In the genomic region with DNA sequence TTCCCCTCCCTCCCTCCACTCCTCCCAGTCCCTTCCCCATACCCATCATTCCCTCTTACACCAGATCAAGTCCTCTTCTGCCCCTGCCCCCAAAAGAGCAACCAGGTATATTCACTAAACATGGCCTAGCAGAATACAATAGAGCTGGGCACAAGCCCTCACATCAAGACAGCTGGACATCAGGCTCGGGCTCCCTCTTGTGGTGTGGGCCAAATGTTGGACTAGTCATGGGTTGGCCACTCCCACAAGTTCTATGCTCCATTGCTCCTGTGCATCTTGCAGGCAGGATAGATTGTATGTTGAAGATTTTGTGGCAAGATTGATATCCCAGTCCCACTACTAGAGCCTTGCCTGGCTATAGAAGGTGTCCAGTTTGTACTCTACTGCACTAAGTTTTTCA, we compare ENCODE assay signal across 25 mouse cellular contexts.
A peak's percentile ranks its signal among the peaks of the same experiment; 100 is the strongest.
DNase-seq lines count a peak whose midpoint lies in the region; ATAC-seq and TF ChIP-seq lines count a peak whose summit lies in the region.
"Had no signal": no experiment of that assay in that cellular context is flagged by ENCODE, and none has a peak within 500 bp of the region (broad histone marks: within the 10 kb centered on the region; RNA-seq: fewer than 3 reads in every experiment).

No protein-coding gene starts in this region.

- no peaks in the 10 kb centered on the region for H3K4me1 ChIP-seq in kidney, adult 2 months (ENCODE audit: control insufficient read depth, insufficient read depth, low read length)
- no peaks in the 10 kb centered on the region for H3K4me1 ChIP-seq in kidney, embryonic 14.5 days (ENCODE audit: control insufficient read depth, insufficient read depth, low read length)
- H3K4me1 ChIP-seq in MEL (ENCODE audit: control insufficient read depth in 1 of 2, insufficient read depth in 2 of 2, low read length in 2 of 2), result no peaks in the 10 kb centered on the region
- H3K4me1 ChIP-seq: embryonic facial prominence, embryonic 12.5 days; forebrain, embryonic 12.5 days; limb, embryonic 10.5 days; megakaryocyte, embryonic 14.5 days; midbrain, embryonic 13.5 days had no signal

- H3K9ac ChIP-seq in kidney, embryonic 14.5 days (ENCODE audit: low read depth, low read length), result no peak overlapping the region
- no peak overlapping the region for H3K9ac ChIP-seq in MEL (ENCODE audit: control insufficient read depth, low read depth, low read length, poor library complexity, severe bottlenecking)
- H3K9ac ChIP-seq: embryonic facial prominence, embryonic 12.5 days; forebrain, embryonic 12.5 days; hindbrain, embryonic 14.5 days; liver, postnatal 0 days; midbrain, embryonic 13.5 days had no signal

- H3K36me3 ChIP-seq in kidney, adult 2 months (ENCODE audit: control insufficient read depth, insufficient read depth, low read length), result no peaks in the 10 kb centered on the region
- H3K36me3 ChIP-seq in kidney, embryonic 14.5 days (ENCODE audit: control insufficient read depth, insufficient read depth, low read length), result no peaks in the 10 kb centered on the region
- H3K36me3 ChIP-seq in MEL (ENCODE audit: control insufficient read depth in 1 of 2, insufficient read depth in 2 of 2, low read length in 2 of 2), result no peaks in the 10 kb centered on the region
- H3K36me3 ChIP-seq: embryonic facial prominence, embryonic 12.5 days; forebrain, embryonic 12.5 days; limb, embryonic 10.5 days; midbrain, embryonic 13.5 days had no signal

- 85% methylated on average over 1 of the region's 1 CpGs for WGBS in kidney, adult 2 months
- 85% methylated on average over 1 of the region's 1 CpGs for WGBS in kidney, embryonic 14.5 days

- no peaks in the 10 kb centered on the region for H3K79me2 ChIP-seq in MEL (ENCODE audit: control insufficient read depth, insufficient read depth, low read length, poor library complexity)

- H3K4me3 ChIP-seq in kidney, adult 2 months (ENCODE audit: insufficient read depth, low read depth, low read length), result no peak overlapping the region
- H3K4me3 ChIP-seq in kidney, embryonic 14.5 days (ENCODE audit: low read length), result no peak overlapping the region
- no peak overlapping the region for H3K4me3 ChIP-seq in MEL (ENCODE audit: control insufficient read depth in 1 of 2, insufficient read depth in 1 of 2, low read depth in 2 of 2, low read length in 2 of 2)
- H3K4me3 ChIP-seq: embryonic facial prominence, embryonic 12.5 days; forebrain, embryonic 12.5 days; gastrocnemius, adult 2 months; limb, embryonic 10.5 days; megakaryocyte, embryonic 14.5 days; midbrain, embryonic 13.5 days had no signal

- ATAC-seq in kidney, embryonic 14.5 days (ENCODE audit: low FRiP score, low TSS enrichment), result no peak
- ATAC-seq in neutrophil, adult 5-6 weeks (ENCODE audit: extremely low read depth, insufficient number of reproducible peaks, low FRiP score, poor library complexity, severe bottlenecking), result 0 out of 2 replicates have a peak, but pooled peaks have one; percentile 33
- ATAC-seq: activated CD4-positive, CD25-positive, alpha-beta regulatory T cell, adult 4 months; inflammation-experienced regulatory T-cells, adult 6 months; liver, postnatal 0 days; midbrain, embryonic 13.5 days had no signal

- DNase-seq in kidney, adult 2 months, result no peak
- DNase-seq in MEL (ENCODE audit: low read depth, low spot score), result peak; percentile 2
- DNase-seq in adrenal gland, postnatal 10 days, result peak; percentile 21
- no peak for DNase-seq in lung, adult 18-20 months
- DNase-seq in gastrocnemius, adult 18-20 months (ENCODE audit: low spot score), result no peak
- DNase-seq: cerebellum, adult 8-10 months; gastrocnemius, adult 2 months; kidney, adult 18-20 months; kidney, postnatal 10 days; liver, postnatal 0 days; lung, postnatal 10 days; right cerebral cortex, postnatal 14 days; spleen, adult 18-20 months had no signal

- TF ChIP-seq CTCF in kidney, adult 2 months (conservative IDR thresholded peaks at IDR 0.05; ENCODE audit: insufficient read depth, insufficient read length, low read depth, low read length), result peak; percentile 14; the same call in 1 of the 2 replicates
- TF ChIP-seq CTCF in MEL (IDR thresholded peaks at IDR 0.05 in 2 of 3, conservative IDR thresholded peaks at IDR 0.05 in 1 of 3; ENCODE audit: control insufficient read depth in 1 of 3, insufficient read depth in 1 of 3, low read depth in 2 of 3, low read length in 3 of 3, poor library complexity in 1 of 3, severe bottlenecking in 1 of 3), result 0 out of 6 replicates have a peak, but pooled peaks of 1 of the 3 experiments have one; percentile 7

- no peaks in the 10 kb centered on the region for H3K9me3 ChIP-seq in kidney, embryonic 14.5 days (ENCODE audit: control insufficient read depth, low read length)
- H3K9me3 ChIP-seq in MEL (replicated peaks; ENCODE audit: insufficient read depth, low read length), result no peaks in the 10 kb centered on the region
- H3K9me3 ChIP-seq: forebrain, embryonic 12.5 days; limb, embryonic 10.5 days; midbrain, embryonic 13.5 days had no signal

- H3K27me3 ChIP-seq in kidney, adult 2 months (replicated peaks; ENCODE audit: control insufficient read depth, insufficient read depth, low read length), result no peaks in the 10 kb centered on the region
- H3K27me3 ChIP-seq in kidney, embryonic 14.5 days (ENCODE audit: control insufficient read depth, insufficient read depth, low read length), result no peaks in the 10 kb centered on the region
- no peaks in the 10 kb centered on the region for H3K27me3 ChIP-seq in MEL (ENCODE audit: control insufficient read depth in 1 of 2, insufficient read depth in 2 of 2, low read length in 2 of 2)
- H3K27me3 ChIP-seq: embryonic facial prominence, embryonic 12.5 days; forebrain, embryonic 12.5 days; megakaryocyte, embryonic 14.5 days; midbrain, embryonic 13.5 days had no signal

- no peak overlapping the region for H3K4me2 ChIP-seq in kidney, embryonic 14.5 days (replicated peaks; ENCODE audit: low read depth, low read length)
- H3K4me2 ChIP-seq: embryonic facial prominence, embryonic 12.5 days; forebrain, embryonic 12.5 days; heart, embryonic 11.5 days; hindbrain, embryonic 14.5 days; liver, embryonic 11.5 days; midbrain, embryonic 13.5 days had no signal

- no peak for TF ChIP-seq RAD21 in MEL (IDR thresholded peaks at IDR 0.05; ENCODE audit: low read depth, low read length)

- TF ChIP-seq POLR2A in kidney, adult 2 months (IDR thresholded peaks at IDR 0.05; ENCODE audit: low read depth, low read length), result no peak
- no peak for TF ChIP-seq POLR2A in MEL (IDR thresholded peaks at IDR 0.05; ENCODE audit: control insufficient read depth in 1 of 2, insufficient read depth in 1 of 2, low read depth in 1 of 2, low read length in 2 of 2, poor library complexity in 1 of 2)

- no peak overlapping the region for H3K27ac ChIP-seq in kidney, adult 2 months (ENCODE audit: insufficient read depth, low read depth, low read length)
- H3K27ac ChIP-seq in kidney, embryonic 14.5 days (ENCODE audit: low read depth, low read length), result no peak overlapping the region
- no peak overlapping the region for H3K27ac ChIP-seq in MEL (ENCODE audit: control insufficient read depth, low read depth, low read length)
- H3K27ac ChIP-seq: embryonic facial prominence, embryonic 12.5 days; forebrain, embryonic 12.5 days; gastrocnemius, adult 2 months; hindbrain, embryonic 14.5 days; limb, embryonic 10.5 days; midbrain, embryonic 13.5 days had no signal

- no peak for TF ChIP-seq EP300 in MEL (IDR thresholded peaks at IDR 0.05; ENCODE audit: low read depth in 1 of 2, low read length in 2 of 2)

TF ChIP-seq in MEL, 35 proteins besides CTCF, POLR2A, EP300 and RAD21:
- TF ChIP-seq POLR2AphosphoS5 (IDR thresholded peaks at IDR 0.05; ENCODE audit: borderline replicate concordance, low read depth, low read length) (no peak), MYB (IDR thresholded peaks at IDR 0.05; ENCODE audit: low read depth, low read length) (no peak), ZMIZ1 (IDR thresholded peaks at IDR 0.05; ENCODE audit: low read depth, low read length) (no peak), TAL1 (IDR thresholded peaks at IDR 0.05; ENCODE audit: low read length) (no peak), ZKSCAN1 (IDR thresholded peaks at IDR 0.05; ENCODE audit: low read depth, low read length) (no peak), TCF12 (IDR thresholded peaks at IDR 0.05; ENCODE audit: low read depth, low read length) (no peak), NELFE (IDR thresholded peaks at IDR 0.05; ENCODE audit: low read depth, low read length) (no peak), ZNF384 (IDR thresholded peaks at IDR 0.05; ENCODE audit: low read depth, low read length) (no peak), MAX (IDR thresholded peaks at IDR 0.05; ENCODE audit: low read length) (no peak), USF2 (IDR thresholded peaks at IDR 0.05; ENCODE audit: borderline replicate concordance in 1 of 2, insufficient read depth in 1 of 2, low read depth in 1 of 2, low read length in 2 of 2) (no peak), MXI1 (IDR thresholded peaks at IDR 0.05; ENCODE audit: low read depth, low read length) (no peak), SIN3A (IDR thresholded peaks at IDR 0.05; ENCODE audit: low read length) (no peak)

Comparison
In these comparisons a context has a peak if more than half of its experiments do, and no peak if none do; other contexts are left out.
1. DNase-seq: peak in MEL (single experiment) and adrenal gland, postnatal 10 days (single experiment); none in kidney, adult 2 months (single experiment), lung, adult 18-20 months (0 of 2) and gastrocnemius, adult 18-20 months (single experiment).